Mouse (Mus musculus) layer of hippocampus, postnatal 36 days (tissue): ENCODE results near the gene Isg20. TPM values are rescaled to one million over a fixed set of nuclear protein-coding genes. Genes with fewer than 3 reads are reported as not detected.

ENCODE experiments used
- DNase-seq, 2 experiments: peaks; one replicate each; pipeline ENCODE4 v3.0.0; 2022
- total RNA-seq, 2 experiments: library from RNA; stranded (reverse); gene quantifications; 2 replicates each; pipeline ENCODE4 v1.2.3; 2021

The Isg20 gene
- total RNA-seq, 2 experiments from 2014 or later: 0.60 to 1.1 TPM

DNA sequence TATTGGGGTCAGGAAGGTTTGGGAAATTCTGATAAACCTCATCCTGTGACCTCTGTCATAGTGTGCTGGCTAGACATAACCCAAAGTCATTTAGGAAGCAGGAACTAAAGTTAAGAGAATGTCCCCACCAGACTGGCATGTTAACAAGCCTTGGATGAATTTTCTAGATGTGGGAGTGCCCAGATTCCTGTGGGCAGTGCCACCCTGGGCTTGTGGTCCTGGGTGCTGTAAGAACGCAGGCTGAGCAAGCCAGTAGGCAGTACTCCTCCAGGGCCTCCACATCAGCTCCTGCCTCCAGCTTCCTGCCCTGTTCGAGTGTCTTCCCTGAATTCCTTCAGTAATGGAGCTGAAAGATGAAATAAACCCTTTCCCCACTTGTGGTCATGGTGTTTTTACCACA lies 9.0 kb upstream of the Isg20 start:
- DNase-seq: no peak

DNA sequence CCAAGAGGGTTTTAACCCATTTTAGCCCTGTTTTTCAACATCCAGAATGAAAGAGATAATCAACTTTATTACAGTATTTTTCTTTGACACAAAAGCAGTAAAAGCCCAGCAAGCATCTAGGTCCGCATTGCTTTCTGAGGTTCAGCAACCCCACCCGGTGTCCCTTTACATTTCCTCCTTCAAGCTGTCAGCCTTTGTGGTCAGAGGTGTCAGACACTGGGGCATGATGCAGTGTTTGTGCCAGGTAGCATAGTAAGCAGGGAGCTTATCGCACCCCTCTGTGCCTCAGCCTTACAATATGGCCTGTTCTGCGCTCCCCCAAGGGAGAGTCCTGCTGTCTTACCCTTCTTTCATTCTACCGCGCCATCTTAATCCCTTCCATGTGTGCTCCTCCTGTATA lies 4.2 kb upstream of the Isg20 start:
- DNase-seq: no peak

DNA sequence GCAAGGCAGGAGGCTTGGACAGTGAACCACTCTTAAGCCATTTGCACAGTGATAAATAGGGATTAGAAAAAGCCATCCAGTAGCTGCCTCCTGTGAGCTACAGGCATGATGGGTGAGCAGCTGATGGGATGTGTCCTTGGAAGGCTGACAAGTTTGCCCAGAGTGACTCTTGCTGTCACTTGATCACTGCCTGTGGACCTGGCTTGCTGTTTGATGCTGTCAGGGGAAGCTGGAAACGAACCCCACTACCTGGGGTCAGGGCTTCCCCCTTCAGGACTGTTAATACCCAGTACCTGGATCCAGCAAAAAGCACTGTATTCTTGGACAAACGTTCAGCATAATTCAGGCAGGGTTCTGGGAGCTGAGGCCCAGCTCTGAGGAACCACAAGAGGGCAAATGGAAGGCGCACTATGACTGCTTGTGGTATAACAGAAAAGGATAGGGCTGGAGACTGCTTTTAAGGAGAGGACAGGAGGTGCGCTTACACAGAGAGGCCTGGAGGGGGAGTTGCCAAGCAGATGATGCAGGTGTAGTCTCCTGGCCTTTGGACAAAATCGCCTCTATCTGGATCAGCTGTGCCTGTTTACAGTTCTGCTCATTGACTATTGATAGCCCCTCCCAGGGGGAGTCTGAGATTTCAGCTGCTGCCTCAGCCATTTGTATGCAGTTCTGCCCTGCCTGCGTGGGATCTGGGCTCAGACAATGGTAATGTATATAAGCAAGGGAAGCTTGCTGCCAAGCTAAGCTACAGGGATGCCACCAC lies 2.7 kb upstream of the Isg20 start:
- no peak for DNase-seq

DNA sequence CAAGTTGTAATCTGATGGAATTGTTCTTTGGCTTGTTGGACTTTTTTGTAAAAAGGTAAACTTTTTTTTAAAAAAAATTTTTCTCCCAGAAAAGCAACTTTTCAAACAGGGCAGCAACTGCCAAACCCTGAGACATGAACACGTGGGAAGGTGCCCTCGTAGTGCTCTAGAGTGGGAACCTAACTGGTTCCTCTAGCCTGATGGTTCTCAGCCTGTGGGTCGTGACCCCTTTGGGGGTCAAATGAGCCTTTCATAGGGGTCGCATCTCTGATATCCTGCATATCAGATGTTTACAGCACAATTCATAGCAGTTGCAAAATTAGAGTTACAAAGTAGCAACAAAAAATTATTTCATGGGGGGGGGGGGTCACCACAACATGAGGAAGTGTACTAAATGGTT lies 2.0 kb upstream of the Isg20 start:
- DNase-seq: no peak

DNA sequence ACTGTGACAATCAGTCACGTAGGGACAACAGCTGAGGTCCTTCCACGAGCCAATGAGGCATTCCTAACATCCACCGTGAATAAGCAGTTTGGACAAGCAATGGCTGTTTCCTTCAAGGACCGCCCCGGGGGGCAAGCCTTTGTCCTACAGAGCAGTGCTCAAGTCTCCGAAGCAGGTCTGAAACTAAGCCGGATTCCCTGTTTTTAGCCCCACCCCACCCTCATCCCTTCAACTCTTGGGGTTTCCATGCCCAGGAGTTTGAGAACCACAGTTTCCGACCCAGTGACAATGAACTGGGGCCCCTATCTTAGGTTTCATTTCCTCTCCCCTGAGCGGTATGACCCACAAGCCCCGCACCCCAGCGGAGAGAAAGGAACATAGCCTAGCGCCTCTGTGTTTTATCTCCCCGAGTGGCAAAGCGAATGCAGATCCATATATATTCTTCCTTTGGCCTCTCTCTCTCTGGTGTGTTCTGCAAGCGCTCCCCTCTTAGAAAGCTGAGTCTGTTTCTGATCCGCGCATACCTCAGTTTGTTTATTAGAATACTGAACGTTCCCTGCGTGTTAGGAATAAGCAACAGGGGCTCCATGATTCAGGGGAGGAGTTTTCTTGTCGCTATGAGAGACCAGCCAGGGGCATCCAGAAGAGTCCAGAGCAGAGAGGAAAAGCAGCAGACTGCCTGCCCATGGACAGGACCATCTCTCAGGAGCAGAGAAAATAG lies 811 bp upstream of the Isg20 start:
- DNase-seq: no peak

DNA sequence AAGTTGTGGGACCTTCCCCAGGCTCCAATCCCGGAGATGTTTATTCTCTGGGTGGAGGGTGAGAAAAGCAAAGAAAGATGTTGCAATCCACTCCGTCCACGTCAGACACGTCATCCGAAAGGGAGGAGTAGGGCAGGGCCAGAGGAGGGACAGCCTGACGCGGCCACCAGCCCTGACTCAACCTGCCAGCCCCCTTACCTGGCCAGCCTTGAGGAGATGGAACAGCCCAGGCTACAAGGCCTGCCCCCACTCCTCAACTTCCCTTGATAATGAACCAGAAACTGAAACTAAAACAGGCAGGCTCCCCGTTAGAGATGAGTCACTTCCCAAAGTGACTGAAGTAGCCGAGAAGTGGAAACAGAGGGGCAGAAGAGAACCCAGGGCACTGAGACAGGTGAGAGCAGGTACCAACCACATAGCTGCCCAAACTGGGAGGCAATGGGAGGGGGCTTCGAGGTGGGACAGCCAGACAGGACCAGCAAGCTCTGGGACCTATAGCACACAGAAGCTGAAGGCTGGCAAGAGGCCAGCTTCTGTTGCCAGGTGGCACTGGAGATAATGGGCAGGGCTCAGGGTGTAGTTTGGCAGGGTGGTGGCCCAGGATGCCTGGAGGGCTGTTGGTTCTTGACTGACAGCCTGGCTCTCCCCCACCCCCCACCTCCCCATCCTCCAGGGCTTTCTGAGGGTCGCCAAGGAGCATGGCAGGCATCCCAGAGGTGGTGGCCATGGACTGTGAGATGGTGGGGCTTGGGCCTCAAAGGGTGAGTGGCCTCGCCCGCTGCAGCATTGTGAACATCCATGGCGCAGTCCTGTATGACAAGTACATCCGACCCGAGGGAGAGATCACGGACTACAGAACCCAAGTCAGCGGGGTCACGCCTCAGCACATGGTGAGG lies 673 bp downstream of the Isg20 start:
- no peak for DNase-seq

DNA sequence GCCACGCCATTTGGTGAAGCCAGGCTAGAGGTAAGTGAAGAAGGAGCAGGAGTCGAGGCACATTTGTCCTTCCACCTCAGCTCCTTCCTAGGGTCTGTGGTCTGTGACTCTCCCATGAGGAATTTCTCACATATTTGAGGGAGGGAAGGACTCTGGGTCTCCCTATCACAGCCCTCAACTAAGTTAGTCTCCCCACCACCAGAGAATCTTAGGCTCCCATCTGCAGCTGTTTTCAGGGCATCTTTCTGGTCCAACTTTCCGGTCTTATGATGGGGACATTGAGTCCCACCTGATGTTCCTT lies 1.3 kb downstream of the Isg20 start:
- no peak for DNase-seq

DNA sequence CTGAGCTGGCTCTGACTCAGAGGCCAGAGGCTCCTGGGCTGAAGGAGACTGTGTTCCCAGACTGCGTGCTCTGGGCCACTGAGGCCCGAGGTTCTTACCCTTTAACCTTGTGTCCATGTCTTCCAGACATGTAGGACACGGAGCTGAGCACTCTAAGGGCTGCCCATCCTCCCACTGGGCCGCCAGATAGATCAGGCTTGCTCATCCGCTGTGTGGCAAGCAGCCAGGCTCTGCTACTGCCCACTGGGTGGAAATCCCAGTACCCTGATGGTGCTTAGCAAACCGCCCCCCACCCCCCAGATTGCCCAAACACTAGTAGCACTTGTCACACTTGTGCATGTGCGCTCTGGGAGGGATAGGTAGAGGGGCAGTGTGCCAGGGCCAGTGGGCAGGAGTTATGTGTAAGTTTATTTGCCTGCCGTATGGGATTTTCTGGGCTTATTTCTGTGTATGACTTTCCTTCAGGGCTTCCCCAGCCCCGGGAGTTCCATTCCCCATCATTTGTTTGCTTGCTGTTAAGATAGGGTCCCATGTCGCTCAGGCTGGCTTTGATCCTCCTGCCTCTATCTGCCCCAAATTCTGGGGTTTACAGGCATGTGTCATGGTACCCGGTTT lies 1.8 kb downstream of the Isg20 start:
- no peak for DNase-seq

DNA sequence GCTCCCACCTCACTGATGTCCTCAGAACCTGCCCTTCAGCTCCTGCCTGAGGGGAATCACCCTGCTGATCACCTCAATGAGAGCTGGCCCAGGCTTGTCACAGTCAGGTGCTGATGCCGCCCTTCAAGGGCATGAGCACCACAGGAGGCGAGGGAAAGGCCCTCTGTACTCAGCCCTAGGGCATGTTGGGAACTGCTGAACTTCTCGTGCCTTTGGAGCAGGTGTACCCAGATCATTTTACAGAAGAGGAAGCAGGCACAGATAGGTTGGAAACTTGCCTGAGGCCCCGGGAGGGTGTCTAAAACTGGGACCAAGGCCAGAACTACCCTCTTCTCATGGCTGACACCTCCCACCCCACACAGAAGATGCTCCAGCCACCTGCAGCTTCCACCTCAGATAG lies 5.5 kb downstream of the Isg20 start:
- DNase-seq: no peak

DNA sequence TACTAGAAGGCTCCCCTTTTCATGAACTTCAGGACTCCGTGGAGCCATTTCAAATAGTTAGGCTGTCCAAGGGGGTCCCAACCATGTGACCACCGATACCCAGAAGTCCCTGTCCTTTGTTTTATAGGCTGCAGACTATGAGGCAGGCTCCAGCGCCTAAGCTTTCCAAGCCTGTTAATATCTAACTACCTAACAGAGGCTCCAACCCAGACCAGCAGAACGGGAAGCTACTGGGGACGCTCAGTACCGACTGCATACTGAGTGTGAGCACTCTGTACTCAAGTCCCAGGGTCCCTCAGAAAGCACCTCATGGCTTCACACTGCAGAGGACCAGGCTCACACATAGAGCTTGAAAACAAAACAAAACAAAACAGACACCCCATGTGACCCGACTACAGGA lies 9.3 kb downstream of the Isg20 start:
- no peak for DNase-seq

DNA sequence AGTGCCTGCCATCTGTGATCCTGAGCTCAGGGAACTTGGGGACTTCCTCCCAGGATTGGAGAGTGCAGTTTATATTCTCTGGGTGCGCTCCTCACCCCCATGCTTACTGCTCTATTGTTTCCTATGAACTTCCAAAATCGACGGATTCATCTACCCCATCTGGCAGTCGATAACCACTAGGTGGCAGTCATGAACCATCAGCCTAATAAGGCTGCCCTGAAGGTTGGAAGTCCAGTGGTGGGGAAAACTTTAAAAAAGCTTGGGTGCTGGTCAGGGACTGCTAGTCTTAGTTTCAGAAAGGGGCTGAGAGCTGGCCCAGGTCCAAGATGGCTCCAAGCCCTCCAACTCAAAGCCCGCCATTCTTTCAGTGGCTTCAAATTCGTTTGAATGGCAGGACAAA lies 11.1 kb downstream of the Isg20 start:
- peak; percentile 38 to 56 for DNase-seq

DNA sequence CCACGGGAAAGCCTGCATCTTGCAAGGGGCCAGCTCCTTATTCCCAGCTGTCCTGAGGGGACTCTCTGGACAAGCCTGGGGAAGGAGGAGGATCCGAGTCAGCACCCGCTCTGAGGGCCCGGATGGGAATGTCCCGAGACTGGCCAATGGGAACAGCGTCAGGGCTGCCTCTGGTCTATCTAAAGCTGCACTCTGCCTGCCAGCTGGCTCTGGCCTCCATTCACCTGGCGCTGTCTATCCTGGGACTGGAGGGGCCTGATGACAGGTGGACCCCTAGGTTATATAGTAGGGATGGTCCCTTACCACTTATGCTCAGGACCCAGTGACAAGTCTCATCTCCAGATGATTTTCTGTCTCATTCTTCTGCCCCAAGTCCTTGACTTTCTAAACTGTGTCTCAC lies 11.6 kb downstream of the Isg20 start:
- DNase-seq: no peak

DNA sequence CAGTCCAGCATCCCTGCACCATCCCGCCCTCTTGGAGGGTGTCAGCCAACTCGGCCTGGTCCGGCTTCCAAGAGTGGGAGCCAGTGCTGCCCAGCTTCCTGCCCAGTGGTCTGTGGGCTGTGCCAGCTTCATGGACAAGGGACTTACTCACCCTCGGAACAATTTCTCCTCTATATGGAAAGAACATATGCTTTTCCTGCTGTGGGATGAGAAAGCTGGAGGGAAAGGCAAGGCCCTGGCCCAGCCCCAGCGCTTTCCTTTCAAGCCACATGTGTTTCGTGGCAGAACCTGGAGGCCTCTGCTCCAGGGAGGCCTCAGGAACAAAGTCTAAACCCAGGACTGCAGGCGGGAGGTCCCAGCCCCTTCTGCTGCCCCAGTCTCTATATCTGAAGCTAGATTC lies 12.5 kb downstream of the Isg20 start:
- no peak for DNase-seq

DNA sequence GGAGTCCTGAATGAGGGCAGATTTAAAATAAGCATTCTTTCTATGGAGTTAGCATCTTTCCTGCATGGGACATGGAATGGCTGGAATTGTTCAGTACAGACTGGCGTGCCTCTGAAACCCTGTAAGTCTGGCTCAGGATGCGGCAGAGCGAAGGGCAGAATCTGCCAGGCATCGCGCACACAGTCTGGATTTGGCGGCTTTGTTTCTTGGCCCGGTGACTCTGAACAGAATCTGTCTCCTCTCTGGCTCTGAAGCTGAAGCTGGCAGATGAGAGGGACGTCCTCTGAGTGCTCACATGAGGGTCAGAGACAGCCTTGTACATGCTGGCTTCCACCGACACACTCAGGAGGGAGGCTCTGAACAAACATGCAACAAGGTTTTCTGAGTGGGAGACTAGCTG lies 12.9 kb downstream of the Isg20 start:
- DNase-seq: peak in 1 of 2 experiments; percentile 25

DNA sequence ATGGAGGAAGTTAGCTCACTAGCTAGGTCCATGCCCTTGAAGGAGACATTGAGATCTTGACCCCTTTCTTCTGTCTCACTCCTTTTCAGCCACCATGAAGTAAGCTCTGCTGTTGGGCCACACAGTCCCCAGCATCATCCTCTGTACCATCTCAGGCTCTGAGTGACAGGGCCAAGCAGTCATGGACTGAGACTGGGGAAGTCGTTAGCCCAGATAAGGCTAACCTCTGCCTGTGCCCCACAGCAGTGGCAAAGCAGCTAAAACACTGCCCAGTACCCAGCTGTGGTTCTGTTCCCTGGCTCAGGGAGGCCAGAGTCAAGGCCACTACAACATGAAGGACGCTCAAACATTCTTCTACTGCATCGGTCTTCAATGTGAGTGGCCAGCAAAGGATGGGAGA lies 14.0 kb downstream of the Isg20 start:
- no peak for DNase-seq

DNA sequence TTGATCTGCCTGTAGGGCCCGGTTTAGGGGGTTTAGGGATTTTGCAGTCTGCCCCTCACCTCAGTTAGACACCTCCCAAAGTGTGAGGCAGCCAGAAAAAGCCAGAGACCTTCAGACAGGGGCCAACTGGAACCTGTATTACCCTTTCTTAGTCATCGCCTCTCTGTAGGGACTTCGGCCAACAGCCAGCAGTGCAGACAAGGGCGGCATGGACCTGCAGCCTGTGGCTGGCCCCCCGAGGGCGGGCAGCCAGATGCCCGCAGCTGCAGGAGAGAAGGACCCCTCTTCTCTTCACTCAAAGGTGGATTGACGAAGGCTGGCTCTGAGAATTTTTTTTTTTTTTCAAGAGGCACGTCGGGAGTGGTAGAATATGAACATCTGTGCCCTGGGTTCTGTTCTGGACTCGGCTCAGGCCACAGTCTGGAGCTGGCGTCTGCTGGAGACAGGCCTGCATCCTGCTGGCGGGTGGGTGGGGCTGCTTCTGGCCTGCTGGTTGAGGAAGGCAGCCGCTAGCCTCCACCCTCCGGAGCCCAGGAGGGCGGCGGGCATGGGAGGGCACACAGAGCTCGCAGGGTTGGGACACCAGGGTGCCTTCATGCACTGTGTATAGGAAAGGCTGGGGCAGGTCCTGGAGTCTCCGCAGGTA lies 25.9 kb downstream of the Isg20 start:
- no peak for DNase-seq

DNA sequence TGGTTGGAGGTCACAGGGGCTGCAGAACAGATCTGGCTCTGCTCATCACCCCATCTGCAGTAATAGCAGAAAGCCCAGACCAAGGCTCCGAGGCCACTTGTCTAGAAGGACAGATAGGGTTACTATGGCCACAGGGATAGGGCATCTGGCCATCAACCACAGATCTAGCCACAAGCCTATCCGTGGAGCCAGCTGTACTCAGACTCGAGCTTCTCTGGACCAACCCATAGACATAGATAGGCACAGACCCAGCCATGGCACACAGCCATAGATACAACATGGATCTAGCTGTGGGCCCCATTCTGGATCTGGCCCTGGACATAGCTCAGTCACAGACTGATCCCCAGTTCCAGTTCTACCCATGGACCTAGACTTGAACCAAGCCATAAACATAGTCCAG lies 27.7 kb downstream of the Isg20 start:
- no peak for DNase-seq

DNA sequence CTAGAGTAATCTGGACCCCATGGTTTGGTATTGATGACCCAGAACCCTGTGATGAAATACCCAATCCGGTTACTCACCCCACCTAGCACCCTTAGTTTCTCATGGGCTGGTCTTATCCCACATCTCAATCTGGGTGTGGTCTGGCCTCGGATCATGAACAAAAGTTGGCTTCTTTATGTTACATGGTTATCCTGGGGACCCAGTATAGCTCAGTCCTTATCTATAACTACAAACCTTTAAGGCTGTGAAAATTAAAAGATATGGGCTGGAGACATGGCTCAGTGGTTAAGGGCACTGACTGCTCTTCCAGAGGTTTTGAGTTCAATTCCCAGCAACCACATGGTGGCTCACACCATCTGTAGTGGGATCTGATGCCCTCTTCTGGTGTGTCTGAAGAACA lies 29.3 kb downstream of the Isg20 start:
- DNase-seq: no peak

DNA sequence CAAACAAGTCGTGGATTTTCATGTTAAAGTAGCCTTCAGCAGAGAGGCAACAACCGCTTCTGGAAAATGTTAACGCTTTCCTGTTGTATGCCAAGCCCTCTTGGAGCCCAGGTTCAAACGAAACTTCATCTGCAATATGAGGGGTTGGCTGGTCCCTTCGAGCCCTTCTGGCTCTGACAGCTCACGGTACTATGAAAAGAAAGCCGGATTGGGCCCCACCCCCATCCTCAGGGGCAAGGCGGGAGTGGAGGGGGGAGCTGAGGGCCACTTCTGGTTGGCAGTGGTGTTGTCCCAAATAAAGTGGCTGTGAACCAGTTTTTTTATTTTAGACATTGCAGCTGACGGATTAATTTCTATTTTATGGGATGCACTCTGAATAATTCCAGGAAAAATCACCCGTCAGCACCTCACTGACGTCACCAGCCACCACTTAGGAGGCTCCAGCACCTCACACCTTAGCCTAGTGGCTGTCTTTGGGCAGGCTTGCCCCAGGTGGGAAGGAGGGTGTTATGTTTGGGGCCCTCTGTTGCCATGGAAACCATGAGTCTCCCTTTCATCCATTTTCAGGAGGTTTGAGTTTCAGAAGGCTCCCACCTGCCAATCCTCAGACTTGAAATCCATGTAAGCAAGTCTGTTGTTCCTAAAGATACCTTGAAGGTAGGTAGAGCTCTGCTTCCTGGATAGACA lies 40.8 kb downstream of the Isg20 start:
- no peak for DNase-seq

DNA sequence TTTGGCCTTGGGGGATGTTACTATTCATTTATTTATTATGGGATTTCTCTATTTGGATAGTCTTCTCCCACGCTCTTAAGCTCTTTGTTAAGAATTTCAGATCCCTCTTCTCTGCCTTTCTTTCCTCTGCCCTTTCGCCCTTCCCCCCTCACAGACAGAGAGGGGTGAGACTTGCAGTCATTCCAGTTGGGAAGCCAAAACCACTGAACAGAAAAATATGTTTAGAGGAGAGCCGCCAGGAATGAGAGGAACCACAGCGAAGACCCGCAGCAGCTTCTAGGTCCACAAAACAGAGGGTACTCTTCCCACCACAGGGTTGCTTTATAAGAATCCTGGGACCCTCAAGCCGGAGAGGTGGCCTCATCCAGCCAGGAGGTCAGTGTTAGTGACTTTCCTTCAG lies 41.4 kb downstream of the Isg20 start:
- no peak for DNase-seq

DNA sequence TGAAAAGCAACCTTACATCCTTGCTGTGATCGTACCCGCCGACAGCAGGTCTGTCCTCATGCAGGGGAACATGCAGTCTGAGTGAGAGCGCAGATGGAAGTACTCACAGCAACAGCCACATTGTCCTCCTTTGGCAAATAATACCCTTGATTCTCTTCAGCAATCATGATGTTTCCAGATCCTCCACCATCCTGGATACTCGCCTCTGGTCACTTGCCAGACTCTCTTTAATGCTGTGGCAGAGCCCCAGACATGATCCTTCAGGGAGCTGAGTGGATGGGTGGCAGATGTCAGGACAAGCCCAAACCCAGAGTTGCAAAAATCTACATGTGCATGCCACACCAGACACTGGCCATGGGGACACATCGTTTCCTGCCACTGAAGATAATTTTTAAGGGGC lies 41.9 kb downstream of the Isg20 start:
- peak in 1 of 2 experiments; percentile 6 for DNase-seq

DNA sequence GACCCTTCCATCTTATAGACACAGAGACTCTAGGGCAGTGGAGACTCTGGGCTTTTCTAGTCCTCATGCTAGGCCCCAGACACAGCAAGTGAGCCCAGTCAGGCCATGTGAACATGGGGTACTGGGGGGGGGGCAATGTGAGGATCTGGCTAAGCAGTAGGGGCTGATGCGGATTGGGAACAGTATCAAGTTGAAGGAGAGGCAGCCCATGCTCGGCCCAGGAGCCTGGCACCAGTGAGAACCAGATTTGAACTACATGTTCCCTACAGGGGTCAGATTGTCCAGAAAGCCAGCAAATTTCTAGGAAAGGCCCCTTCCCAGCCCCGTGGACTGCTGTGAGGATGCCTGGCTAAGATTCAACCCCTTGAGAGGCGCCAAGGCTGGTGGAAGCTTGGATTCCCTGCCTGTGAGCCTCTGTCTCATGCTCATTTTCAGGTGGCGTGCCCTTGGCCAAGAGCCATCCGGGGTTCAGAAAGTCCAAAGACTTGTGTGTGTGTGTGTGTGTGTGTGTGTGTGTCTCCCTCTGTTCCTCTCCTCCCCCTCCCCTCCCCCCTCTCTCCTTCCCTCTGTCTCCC lies 45.4 kb downstream of the Isg20 start:
- no peak for DNase-seq
